Mouse (Mus musculus) spleen, adult 2 months (tissue): ENCODE results near the gene Map3k19.

Source experiments
- CTCF ChIP-seq: fragments of 200-500 bp; IDR thresholded peaks from 2 replicates; pipeline ENCODE4 v1.5.1; 2011; ENCODE audit warnings: mild to moderate bottlenecking, inconsistent platforms; ENCODE audit not compliant: insufficient read depth, insufficient read length, insufficient replicate concordance; ENCODE audit errors: extremely low read depth
- POLR2A ChIP-seq: fragments of 200-500 bp; IDR thresholded peaks from 2 replicates; pipeline ENCODE4 v1.6.1; 2011; ENCODE audit warnings: low read depth, low read length, inconsistent platforms

DNA sequence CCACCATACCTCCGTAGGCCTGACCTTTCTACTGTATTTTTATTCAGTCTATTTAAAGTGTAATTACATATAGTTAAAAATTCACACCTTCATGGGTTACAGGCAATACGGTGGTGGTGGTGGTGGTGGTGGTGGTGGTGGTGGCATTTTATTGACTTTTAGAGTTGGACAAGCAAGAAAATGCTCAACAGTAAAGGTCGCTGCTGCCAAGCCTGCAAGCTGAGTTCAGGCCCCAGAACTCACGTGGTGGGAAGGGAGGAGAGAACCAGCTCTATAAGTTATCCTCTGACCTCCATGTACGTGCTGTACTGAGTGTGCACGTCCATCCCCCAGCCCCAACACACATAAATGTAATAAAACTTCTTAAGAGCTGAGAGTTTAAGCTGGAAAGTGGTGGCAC, 38.5 kb downstream of the Map3k19 start:
- TF ChIP-seq CTCF (no peak), POLR2A (no peak)
